Mouse (Mus musculus) testis, adult 2 months (tissue): ENCODE results near the gene Hmga2.

Experiments used
- CTCF ChIP-seq: fragments of 200-500 bp; IDR thresholded peaks from 2 replicates; pipeline ENCODE4 v1.5.1; 2012; ENCODE audit warnings: low read depth, mild to moderate bottlenecking, inconsistent platforms, low read length, moderate library complexity; ENCODE audit not compliant: control insufficient read depth, insufficient read depth, insufficient replicate concordance
- POLR2A ChIP-seq: fragments of 200-500 bp; IDR thresholded peaks from 2 replicates; pipeline ENCODE4 v1.6.1; 2012; ENCODE audit warnings: low read depth, mild to moderate bottlenecking, inconsistent platforms, low read length, moderate library complexity; ENCODE audit not compliant: control insufficient read depth

GRCm38 (mm10) chr10:120489611-120490010 is 13.3 kb upstream of the Hmga2 start:
- TF ChIP-seq CTCF (no peak), POLR2A (no peak)
